Mouse (Mus musculus) layer of hippocampus, postnatal 36 days (tissue): ENCODE measurements around the gene Nfx1. TPM values are rescaled to one million over a fixed set of nuclear protein-coding genes. Genes with fewer than 3 reads are reported as not detected.

Source experiments
- DNase-seq, 2 experiments: peaks; one replicate each; pipeline ENCODE4 v3.0.0; 2022
- total RNA-seq, 2 experiments: library from RNA; stranded (reverse); gene quantifications; 2 replicates each; pipeline ENCODE4 v1.2.3; 2021

The Nfx1 gene
- total RNA-seq, 2 experiments from 2014 or later: 66.1 to 76.4 TPM

GRCm38 (mm10) chr4:40976651-40977050 lies 5.9 kb downstream of the Nfx1 start:
- DNase-seq: no peak

GRCm38 (mm10) chr4:40979430-40979829 lies 8.7 kb downstream of the Nfx1 start:
- no peak for DNase-seq

GRCm38 (mm10) chr4:40982486-40982885 lies 11.8 kb downstream of the Nfx1 start:
- no peak for DNase-seq

GRCm38 (mm10) chr4:40983686-40984085 lies 13.0 kb downstream of the Nfx1 start:
- no peak for DNase-seq

- DNase-seq: no peak
These were observed 18.9 kb downstream of the Nfx1 start for GRCm38 (mm10) chr4:40989633-40990032.

- DNase-seq: no peak
These were observed 25.6 kb downstream of the Nfx1 start for GRCm38 (mm10) chr4:40996302-40996701.

- no peak for DNase-seq
These were observed 27.2 kb downstream of the Nfx1 start for GRCm38 (mm10) chr4:40997916-40998315.

GRCm38 (mm10) chr4:41000271-41000670 lies 29.6 kb downstream of the Nfx1 start:
- DNase-seq: no peak

GRCm38 (mm10) chr4:41000842-41001639 lies 30.3 kb downstream of the Nfx1 start:
- no peak for DNase-seq

- no peak for DNase-seq
These were observed 42.6 kb downstream of the Nfx1 start for GRCm38 (mm10) chr4:41013351-41013750.

GRCm38 (mm10) chr4:41015798-41016197 lies 45.1 kb downstream of the Nfx1 start:
- no peak for DNase-seq

- no peak for DNase-seq
These were observed 50.4 kb downstream of the Nfx1 start for GRCm38 (mm10) chr4:41021094-41021493.

- no peak for DNase-seq
These were observed 55.5 kb downstream of the Nfx1 start for GRCm38 (mm10) chr4:41026086-41026787.

- DNase-seq: no peak
These were observed 57.2 kb downstream of the Nfx1 start for GRCm38 (mm10) chr4:41027872-41028271.

- no peak for DNase-seq
These were observed 57.6 kb downstream of the Nfx1 start for GRCm38 (mm10) chr4:41028272-41028671.

GRCm38 (mm10) chr4:41029372-41029771 lies 58.7 kb downstream of the Nfx1 start:
- DNase-seq: peak; percentile 41 to 46

- no peak for DNase-seq
These were observed 60.5 kb downstream of the Nfx1 start for GRCm38 (mm10) chr4:41031242-41031641.

GRCm38 (mm10) chr4:41037942-41038341 lies 67.2 kb downstream of the Nfx1 start:
- DNase-seq: no peak

GRCm38 (mm10) chr4:41040983-41041382 lies 70.3 kb downstream of the Nfx1 start:
- no peak for DNase-seq

GRCm38 (mm10) chr4:41042880-41043279 lies 72.2 kb downstream of the Nfx1 start:
- DNase-seq: no peak

- DNase-seq: no peak
These were observed 73.3 kb downstream of the Nfx1 start for GRCm38 (mm10) chr4:41043961-41044360.

GRCm38 (mm10) chr4:41045288-41045687 lies 74.6 kb downstream of the Nfx1 start:
- DNase-seq: no peak

GRCm38 (mm10) chr4:41046254-41046795 lies 75.6 kb downstream of the Nfx1 start:
- DNase-seq: no peak
